Mouse (Mus musculus): ENCODE measurements around the gene H2-Eb2.
"Not testable (repeated sequence)": the region's sequence is repeated elsewhere in the genome, so short reads cannot be mapped to it uniquely, and the experiment has no call there.

- TF ChIP-seq POLR2A, CTCF (IDR thresholded peaks at IDR 0.05; ENCODE audit: extremely low read depth, insufficient read depth, low read length): not testable (repeated sequence)
These were observed 14.9 kb upstream of the H2-Eb2 start for GRCm38 (mm10) chr17:34310526-34310925.
